Mouse (Mus musculus): ENCODE measurements at regions not wholly inside any gene's neighbourhood (a gene's known extent, or its start where the extent isn't known, plus 50 kb on each side); places are given as distances from the start of the nearest gene placed in this dataset.

DNA sequence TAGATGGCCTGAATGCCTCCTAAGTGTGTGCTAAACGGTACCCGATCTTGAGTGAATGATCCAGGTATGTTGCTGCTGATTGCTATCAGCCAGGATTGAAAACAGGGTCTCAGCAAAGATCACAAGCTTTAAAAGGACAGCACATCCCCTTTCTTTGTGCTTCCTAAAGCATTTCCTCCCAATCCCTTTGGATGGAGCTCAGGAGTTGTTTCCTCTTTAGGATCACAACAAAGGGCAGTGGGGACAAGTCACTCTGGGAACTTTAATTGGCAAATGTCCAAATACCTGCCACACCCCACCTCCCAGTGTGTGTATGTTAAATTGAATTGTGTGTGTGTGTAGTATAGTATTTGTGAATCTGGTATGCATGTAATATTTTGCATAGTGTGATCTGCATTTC lies 283.5 kb upstream of the Gm12728 start:
- no peak for TF ChIP-seq CTCF (conservative IDR thresholded peaks at IDR 0.05; ENCODE audit: low read length)
- no peak for TF ChIP-seq NANOG (IDR thresholded peaks at IDR 0.05; ENCODE audit: borderline replicate concordance, low read length)
